Mouse (Mus musculus): ENCODE measurements around the gene Tmem44. TPM values are rescaled to one million over a fixed set of nuclear protein-coding genes. Genes with fewer than 3 reads are reported as not detected.

The Tmem44 gene
- polyA plus RNA-seq (2012; rRNA removed), result 105 and 124 TPM in 2 replicates

GRCm38 (mm10) chr16:30550748-30551192 lies at the start of gene Tmem44:
Gene Tmem44 (minus strand): TSS chr16:30550842.

GRCm38 (mm10) chr16:30599491-30600268 lies 49.0 kb upstream of the Tmem44 start, which contains the start of gene Fam43a:
Gene Fam43a (plus strand): TSS chr16:30599723.

GRCm38 (mm10) chr16:30587494-30588327 lies 37.1 kb upstream of the Tmem44 start, which contains the start of gene Lsg1:
Gene Lsg1 (minus strand): TSS chr16:30587592.

Other genes starting within 250 kb of the Tmem44 start
- 0.29 and 0.54 TPM in 2 replicates for gene Gp5, start 240.1 kb downstream of the Tmem44 start, polyA plus RNA-seq (2012; rRNA removed)
- 28.3 and 30.0 TPM in 2 replicates for gene Atp13a3, start 144.9 kb downstream of the Tmem44 start, polyA plus RNA-seq (2012; rRNA removed)
- gene Lsg1, start 36.8 kb upstream of the Tmem44 start, polyA plus RNA-seq (2012; rRNA removed), result 33.3 and 34.8 TPM in 2 replicates
- 9.5 and 11.5 TPM in 2 replicates for gene Fam43a, start 48.9 kb upstream of the Tmem44 start, polyA plus RNA-seq (2012; rRNA removed)